Mouse (Mus musculus): ENCODE results near the gene Olfr339. TPM values are rescaled to one million over a fixed set of nuclear protein-coding genes. Genes with fewer than 3 reads are reported as not detected.

Olfr339 gene
- not detected for polyA plus RNA-seq (2012; fragmentation: generic; extraction: Trizol)

GRCm38 (mm10) chr2:36418647-36419046 is at the start of gene Olfr339:
TSS of gene Olfr339 (plus strand) at chr2:36418947.

GRCm38 (mm10) chr2:36373219-36373618 is 45.5 kb upstream of the Olfr339 start, which contains the start of gene Olfr338:
TSS of gene Olfr338 (plus strand) at chr2:36373519.

GRCm38 (mm10) chr2:36452287-36452686 is 33.5 kb downstream of the Olfr339 start, which contains the start of gene Olfr340:
TSS of gene Olfr340 (plus strand) at chr2:36452587.

Other genes starting within 250 kb of the Olfr339 start
- gene Ptgs1, start 188.5 kb upstream of the Olfr339 start, polyA plus RNA-seq (2012; fragmentation: generic; extraction: Trizol), result 10 to 100 TPM; 45.1 to 60.0 TPM
- gene Olfr338, start 45.4 kb upstream of the Olfr339 start, polyA plus RNA-seq (2012; fragmentation: generic; extraction: Trizol), result not detected
- gene Olfr340, start 33.6 kb downstream of the Olfr339 start, polyA plus RNA-seq (2012; fragmentation: generic; extraction: Trizol), result not detected
- not detected for gene Olfr341, start 63.5 kb downstream of the Olfr339 start, polyA plus RNA-seq (2012; fragmentation: generic; extraction: Trizol)
- gene Olfr342, start 106.1 kb downstream of the Olfr339 start, polyA plus RNA-seq (2012; fragmentation: generic; extraction: Trizol), result not detected
- not detected for gene Olfr344, start 147.7 kb downstream of the Olfr339 start, polyA plus RNA-seq (2012; fragmentation: generic; extraction: Trizol)
- gene Olfr345, start 221.1 kb downstream of the Olfr339 start, polyA plus RNA-seq (2012; fragmentation: generic; extraction: Trizol), result not detected

Measured in C3H10T1/2 (cell line).